Mouse (Mus musculus) embryonic fibroblast, embryonic 13.5 days (primary cell): Measurements from ENCODE around the gene Macrod2.

ENCODE experiments used
- CTCF ChIP-seq: IDR thresholded peaks from 2 replicates; pipeline ENCODE4 v1.5.1; 2011; ENCODE audit warnings: mild to moderate bottlenecking, control low read depth, low read length, moderate library complexity, borderline replicate concordance; ENCODE audit not compliant: insufficient read depth
- POLR2A ChIP-seq: IDR thresholded peaks from 2 replicates; pipeline ENCODE4 v1.6.1; 2011; ENCODE audit warnings: low read depth, mild to moderate bottlenecking, control low read depth, low read length, moderate library complexity

DNA sequence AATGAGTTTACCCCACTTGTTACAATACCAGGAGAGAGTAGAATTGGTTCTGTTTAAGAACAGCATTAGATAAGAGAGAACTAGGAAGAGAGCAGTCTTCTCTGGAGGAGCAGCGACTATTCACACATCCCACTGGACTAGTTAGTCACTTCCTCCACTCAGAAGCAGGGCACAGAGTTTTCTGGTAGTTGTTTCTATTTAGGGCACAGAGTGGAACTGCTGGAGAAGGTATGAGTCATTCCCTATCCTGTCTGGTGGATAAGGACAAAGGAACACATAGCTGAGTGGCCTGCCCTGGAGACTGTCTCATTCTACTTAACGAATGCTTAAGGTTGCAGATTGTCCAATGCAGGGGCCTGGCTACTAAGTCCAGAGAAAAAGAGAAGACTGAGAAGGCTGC is 1192.2 kb downstream of the Macrod2 start:
- no peak for TF ChIP-seq POLR2A
- no peak for TF ChIP-seq CTCF
